Mouse (Mus musculus): ENCODE measurements around the gene Akap2. TPM values are rescaled to one million over a fixed set of nuclear protein-coding genes. Genes with fewer than 3 reads are reported as not detected.

Gene Akap2
- polyA plus RNA-seq, 1 experiment = 348 TPM

DNA sequence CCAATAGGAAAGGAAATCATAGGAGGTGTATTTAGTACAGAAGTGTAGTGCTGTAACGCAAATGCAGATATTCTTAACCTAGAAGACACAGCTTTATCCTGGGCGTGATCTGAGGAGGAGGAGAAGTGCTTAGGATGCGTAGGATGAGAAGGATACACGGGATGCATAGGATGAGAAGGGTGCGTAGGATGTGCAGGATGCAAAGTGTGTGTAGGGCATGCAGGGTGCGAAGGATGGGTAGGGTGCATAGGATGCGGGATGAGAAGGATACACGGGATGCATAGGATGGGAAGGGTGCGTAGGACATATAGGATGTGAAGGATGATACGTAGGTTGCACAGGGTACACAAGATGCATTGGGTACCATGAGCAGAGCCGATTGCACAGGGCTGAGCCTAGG is 20.5 kb upstream of the Akap2 start:
- 96% methylated on average over 11 of the region's 11 CpGs for WGBS
- TF ChIP-seq CTCF (IDR thresholded peaks at IDR 0.05; ENCODE audit: insufficient read depth, low read length) (no peak), POLR2A (IDR thresholded peaks at IDR 0.05; ENCODE audit: borderline replicate concordance, extremely low read depth, low read depth, low read length) (no peak)
- H3K4me1 ChIP-seq (ENCODE audit: control insufficient read depth, insufficient read depth, low read length) = no peaks in the 10 kb centered on the region
- no peak overlapping the region for H3K4me3 ChIP-seq (replicated peaks; ENCODE audit: extremely low read depth, low read depth, low read length)
- DNase-seq = no peak

DNA sequence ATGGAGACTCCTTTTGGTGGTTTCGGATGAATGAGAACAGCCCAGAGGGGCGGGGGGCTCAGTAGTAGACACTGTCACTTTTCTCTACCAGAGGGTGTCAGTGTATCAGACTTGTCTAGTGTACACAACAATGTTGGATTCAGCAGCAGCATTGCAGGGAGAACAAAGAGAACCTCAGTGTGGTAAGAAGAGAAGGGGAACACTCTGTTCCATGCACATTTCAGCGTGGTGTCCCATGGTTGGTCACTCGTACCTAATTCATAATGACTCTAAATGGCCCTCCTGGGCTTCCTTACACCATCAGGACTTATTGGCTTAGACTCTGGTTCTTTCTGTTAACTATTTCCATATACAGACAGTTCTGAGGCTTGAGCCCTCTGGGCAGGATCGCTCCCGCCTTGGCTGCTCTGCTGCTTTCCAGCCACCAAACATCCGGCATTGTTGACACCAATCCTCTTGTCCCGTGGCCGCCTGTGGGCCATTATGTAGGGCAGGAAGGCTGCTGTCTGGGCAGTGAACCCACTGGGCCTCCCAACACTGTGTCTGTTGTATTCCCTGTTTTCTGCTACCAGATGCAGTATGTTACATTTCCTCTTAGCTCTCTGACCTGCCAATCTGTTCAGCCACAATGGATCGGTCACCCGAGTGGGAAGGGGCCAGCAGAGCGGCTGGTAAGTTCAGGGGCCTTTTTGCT is 19.4 kb upstream of the Akap2 start:
- 89% methylated on average over 12 of the region's 12 CpGs for WGBS
- no peak for TF ChIP-seq CTCF (IDR thresholded peaks at IDR 0.05; ENCODE audit: insufficient read depth, low read length)
- no peak for TF ChIP-seq POLR2A (IDR thresholded peaks at IDR 0.05; ENCODE audit: borderline replicate concordance, extremely low read depth, low read depth, low read length)
- DNase-seq = no peak
- no peaks in the 10 kb centered on the region for H3K4me1 ChIP-seq (ENCODE audit: control insufficient read depth, insufficient read depth, low read length)
- H3K4me3 ChIP-seq (replicated peaks; ENCODE audit: extremely low read depth, low read depth, low read length) = no peak overlapping the region

DNA sequence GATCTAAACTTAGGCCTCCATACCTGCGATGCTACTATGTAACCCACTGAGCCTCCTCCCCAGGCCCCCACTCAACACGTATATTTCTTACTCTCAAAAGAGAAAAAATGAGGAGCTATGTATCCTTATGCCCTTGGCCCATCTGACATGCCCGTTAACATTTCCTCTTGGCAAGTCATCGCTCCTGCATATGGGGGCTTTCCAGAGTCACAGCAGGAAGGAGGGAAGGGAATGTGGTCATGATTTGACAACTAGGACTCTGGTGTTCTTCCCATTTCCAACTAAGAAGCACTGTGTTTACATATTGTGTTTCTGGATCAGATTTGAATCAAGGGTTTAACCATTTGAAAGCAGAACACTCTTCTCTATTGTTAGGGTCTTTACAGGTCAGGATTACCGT is 15.9 kb upstream of the Akap2 start:
- H3K4me3 ChIP-seq (replicated peaks; ENCODE audit: extremely low read depth, low read depth, low read length) = no peak overlapping the region
- WGBS = 66% methylated on average over 5 of the region's 5 CpGs
- DNase-seq = no peak
- H3K4me1 ChIP-seq (ENCODE audit: control insufficient read depth, insufficient read depth, low read length) = 0 out of 2 replicates have a peak, but pooled peaks cover 2% of the 10 kb centered on the region
- no peak for TF ChIP-seq CTCF (IDR thresholded peaks at IDR 0.05; ENCODE audit: insufficient read depth, low read length)
- TF ChIP-seq POLR2A (IDR thresholded peaks at IDR 0.05; ENCODE audit: borderline replicate concordance, extremely low read depth, low read depth, low read length) = no peak

DNA sequence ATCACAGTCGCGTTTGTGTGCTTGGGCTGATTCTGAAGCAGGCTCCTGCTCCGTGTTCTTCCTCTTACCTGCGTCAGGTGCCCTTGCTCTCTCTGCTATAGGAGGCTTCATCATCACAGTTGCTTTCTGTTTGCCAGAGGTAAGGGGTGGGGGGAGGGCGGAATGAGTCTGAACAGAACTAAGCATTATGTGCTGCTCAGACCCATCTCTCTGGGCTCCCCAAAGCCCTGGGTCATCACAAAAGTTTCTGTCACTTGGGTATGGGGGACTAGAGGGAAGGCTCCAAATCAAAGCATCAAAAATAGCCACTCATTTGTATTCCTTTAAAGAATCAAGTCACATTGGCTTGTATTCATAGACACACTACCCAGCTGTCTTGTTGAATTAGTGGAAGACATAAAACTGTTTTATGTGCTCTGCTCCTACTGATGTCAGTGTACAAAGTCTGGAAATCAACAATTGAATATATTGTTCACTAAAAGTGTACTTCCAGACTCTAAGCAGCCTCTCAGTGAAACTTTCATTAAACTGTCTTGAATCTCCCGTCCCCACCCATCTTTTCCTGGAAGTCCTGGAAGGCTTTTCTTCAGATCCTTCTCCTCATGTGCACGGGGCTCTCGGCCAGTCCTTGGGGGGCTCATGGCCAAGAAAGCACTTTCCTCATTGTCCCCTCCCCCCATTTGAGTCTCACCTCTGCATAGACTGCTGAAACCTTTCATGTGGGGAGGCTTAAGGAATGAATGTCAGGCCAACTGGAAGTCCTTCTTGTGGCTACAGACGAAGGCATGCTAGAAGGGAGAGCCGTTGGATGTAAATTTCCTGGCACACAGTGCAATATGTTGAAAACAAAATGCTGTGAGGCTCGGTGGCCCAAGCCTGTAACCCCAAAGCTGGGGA is 13.6 kb upstream of the Akap2 start:
- TF ChIP-seq CTCF (IDR thresholded peaks at IDR 0.05; ENCODE audit: insufficient read depth, low read length) (no peak), POLR2A (IDR thresholded peaks at IDR 0.05; ENCODE audit: borderline replicate concordance, extremely low read depth, low read depth, low read length) (no peak)
- no peak for DNase-seq
- 71% methylated on average over 11 of the region's 11 CpGs for WGBS
- H3K4me3 ChIP-seq (replicated peaks; ENCODE audit: extremely low read depth, low read depth, low read length) = no peak overlapping the region
- 0 out of 2 replicates have a peak, but pooled peaks cover 2% of the 10 kb centered on the region for H3K4me1 ChIP-seq (ENCODE audit: control insufficient read depth, insufficient read depth, low read length)

DNA sequence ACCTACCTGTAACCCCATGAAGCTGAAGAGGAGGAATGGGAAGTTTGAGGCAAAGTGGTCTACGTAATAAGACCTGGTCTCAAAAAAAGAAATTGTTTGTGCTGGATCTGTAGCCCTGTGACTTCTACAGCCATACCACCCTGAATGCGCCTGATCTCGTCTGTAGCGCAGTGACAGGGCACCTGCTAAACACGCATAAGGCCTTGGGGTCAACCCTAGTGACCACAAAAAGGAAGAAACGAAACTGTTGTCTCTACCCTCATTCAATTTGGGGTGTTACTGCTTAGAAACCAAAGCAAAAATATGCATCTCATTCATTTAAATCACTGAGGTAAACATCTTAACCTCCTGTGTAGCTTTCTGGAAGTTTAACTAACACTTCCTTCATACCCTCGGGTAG is 12.9 kb upstream of the Akap2 start:
- DNase-seq = no peak
- 0 out of 2 replicates have a peak, but pooled peaks cover 2% of the 10 kb centered on the region for H3K4me1 ChIP-seq (ENCODE audit: control insufficient read depth, insufficient read depth, low read length)
- 85% methylated on average over 7 of the region's 7 CpGs for WGBS
- TF ChIP-seq CTCF (IDR thresholded peaks at IDR 0.05; ENCODE audit: insufficient read depth, low read length) = no peak
- no peak for TF ChIP-seq POLR2A (IDR thresholded peaks at IDR 0.05; ENCODE audit: borderline replicate concordance, extremely low read depth, low read depth, low read length)
- no peak overlapping the region for H3K4me3 ChIP-seq (replicated peaks; ENCODE audit: extremely low read depth, low read depth, low read length)

DNA sequence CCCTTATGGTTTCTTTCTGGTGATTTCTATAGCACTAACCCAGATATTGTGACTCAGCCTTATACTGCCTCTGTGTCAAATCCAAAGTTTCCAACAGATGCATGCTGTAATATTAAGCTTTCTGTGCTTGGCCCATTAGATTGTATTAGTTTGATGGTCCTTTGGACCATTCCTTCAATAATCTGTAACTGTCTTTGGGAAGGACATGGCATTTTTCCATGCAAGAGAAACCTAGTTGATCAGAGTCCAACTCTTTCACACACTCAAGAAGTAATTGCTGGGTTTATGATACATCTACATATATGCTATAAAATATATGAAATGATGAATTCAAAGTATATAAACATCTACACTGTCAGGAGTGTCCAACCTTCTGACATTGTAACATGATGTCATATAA is 1.6 kb upstream of the Akap2 start:
- no peak for TF ChIP-seq CTCF (IDR thresholded peaks at IDR 0.05; ENCODE audit: insufficient read depth, low read length)
- no peak for TF ChIP-seq POLR2A (IDR thresholded peaks at IDR 0.05; ENCODE audit: borderline replicate concordance, extremely low read depth, low read depth, low read length)
- no peak for DNase-seq
- Histone ChIP-seq H3K4me1 (ENCODE audit: control insufficient read depth, insufficient read depth, low read length) (no peaks in the 10 kb centered on the region), H3K4me3 (replicated peaks; ENCODE audit: extremely low read depth, low read depth, low read length) (no peak overlapping the region)

DNA sequence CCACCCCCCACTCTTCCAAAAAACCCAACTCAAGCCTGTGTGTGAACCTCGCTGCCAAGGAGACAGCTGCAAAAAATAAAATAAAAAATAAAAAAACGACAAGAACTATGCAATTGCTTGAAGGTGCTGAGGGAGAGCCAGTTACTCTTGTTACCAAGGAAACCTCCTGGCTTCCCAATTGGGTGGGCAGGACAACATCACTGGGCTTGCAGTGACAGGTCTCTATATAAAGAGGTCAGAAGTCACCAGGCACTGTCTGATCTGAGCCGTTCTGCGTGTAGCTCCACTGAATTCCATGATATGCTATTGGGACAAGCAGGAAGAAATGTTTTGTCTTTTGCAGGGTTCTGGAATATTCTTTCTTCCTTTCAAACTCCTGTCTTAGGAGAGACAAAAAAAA is 722 bp upstream of the Akap2 start:
- H3K4me3 ChIP-seq (replicated peaks; ENCODE audit: extremely low read depth, low read depth, low read length) = no peak overlapping the region
- WGBS = 66% methylated on average over 4 of the region's 4 CpGs
- no peak for TF ChIP-seq CTCF (IDR thresholded peaks at IDR 0.05; ENCODE audit: insufficient read depth, low read length)
- no peak for TF ChIP-seq POLR2A (IDR thresholded peaks at IDR 0.05; ENCODE audit: borderline replicate concordance, extremely low read depth, low read depth, low read length)
- no peaks in the 10 kb centered on the region for H3K4me1 ChIP-seq (ENCODE audit: control insufficient read depth, insufficient read depth, low read length)
- DNase-seq = no peak

DNA sequence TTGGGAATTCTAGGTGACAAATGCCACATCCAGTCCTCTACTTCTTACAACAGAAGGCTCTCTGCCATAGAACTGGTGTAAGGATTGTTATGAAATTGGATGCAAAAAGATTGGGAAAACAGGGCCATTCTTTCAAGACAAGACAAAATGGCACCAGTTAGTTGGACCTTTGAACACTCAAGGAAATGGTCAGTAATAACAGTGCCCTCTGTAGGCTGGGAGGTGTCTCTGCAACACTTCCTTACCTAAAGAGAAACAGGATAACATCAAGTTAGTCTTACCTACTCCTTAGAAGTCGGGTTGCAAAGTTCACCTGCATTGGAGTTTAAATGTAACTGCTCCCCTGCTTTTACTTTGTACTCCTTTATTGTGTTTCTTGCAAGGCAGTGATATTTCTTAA is 1.9 kb downstream of the Akap2 start:
- Histone ChIP-seq H3K4me3 (replicated peaks; ENCODE audit: extremely low read depth, low read depth, low read length) (no peak overlapping the region), H3K4me1 (ENCODE audit: control insufficient read depth, insufficient read depth, low read length) (no peaks in the 10 kb centered on the region)
- WGBS = 98% methylated on average over 1 of the region's 1 CpGs
- TF ChIP-seq CTCF (IDR thresholded peaks at IDR 0.05; ENCODE audit: insufficient read depth, low read length) (no peak), POLR2A (IDR thresholded peaks at IDR 0.05; ENCODE audit: borderline replicate concordance, extremely low read depth, low read depth, low read length) (no peak)
- DNase-seq = no peak

DNA sequence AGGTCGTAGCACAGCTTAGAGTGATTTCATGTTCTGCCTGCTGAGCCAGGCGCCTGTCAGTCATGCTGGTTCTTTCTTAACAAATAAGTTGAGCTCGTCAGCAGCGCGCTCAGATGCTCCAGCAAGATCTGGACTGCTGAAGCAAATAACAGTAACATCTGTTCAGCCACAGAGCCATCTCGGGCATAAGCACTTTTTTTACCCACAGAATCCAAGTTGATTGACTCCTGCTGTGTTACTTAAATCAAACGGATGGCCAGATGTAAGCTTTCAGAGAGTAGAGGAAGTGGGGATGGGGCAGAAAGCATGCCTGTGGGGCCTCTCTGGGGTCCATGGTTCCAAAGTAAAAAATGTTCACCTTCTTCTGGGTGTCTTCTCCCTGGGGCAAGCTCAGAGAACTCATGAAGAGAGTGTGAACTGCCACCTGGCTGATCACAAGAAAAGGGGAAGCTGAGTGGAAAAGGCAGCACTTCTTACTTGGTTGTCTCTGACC is 3.5 kb downstream of the Akap2 start:
- no peak for DNase-seq
- Histone ChIP-seq H3K4me3 (replicated peaks; ENCODE audit: extremely low read depth, low read depth, low read length) (no peak overlapping the region), H3K4me1 (ENCODE audit: control insufficient read depth, insufficient read depth, low read length) (no peaks in the 10 kb centered on the region)
- WGBS = 48% methylated on average over 7 of the region's 7 CpGs
- no peak for TF ChIP-seq CTCF (IDR thresholded peaks at IDR 0.05; ENCODE audit: insufficient read depth, low read length)
- TF ChIP-seq POLR2A (IDR thresholded peaks at IDR 0.05; ENCODE audit: borderline replicate concordance, extremely low read depth, low read depth, low read length) = no peak
